Mouse (Mus musculus): Measurements from ENCODE around the gene Lin28b. TPM values are rescaled to one million over a fixed set of nuclear protein-coding genes. Genes with fewer than 3 reads are reported as not detected.

Gene Lin28b
- 0.08 and 0.27 TPM in 2 replicates for polyA plus RNA-seq (2015; fragmentation: Nextera tagmentation; extraction: Ambion mirVana)

GRCm38 (mm10) chr10:45485761-45486602 lies at the start of gene Lin28b:
TSS of gene Lin28b (minus strand) at chr10:45486395.

GRCm38 (mm10) chr10:45335434-45336422 lies 150.5 kb downstream of the Lin28b start, which contains the start of gene Bves:
TSS of gene Bves (plus strand) at chr10:45335772.

Other genes starting within 250 kb of the Lin28b start
- gene Bves, start 150.6 kb downstream of the Lin28b start, polyA plus RNA-seq (2015; fragmentation: Nextera tagmentation; extraction: Ambion mirVana), result 27.7 and 31.0 TPM in 2 replicates
- 3.8 and 5.0 TPM in 2 replicates for gene Hace1, start 91.4 kb upstream of the Lin28b start, polyA plus RNA-seq (2015; fragmentation: Nextera tagmentation; extraction: Ambion mirVana)